Mouse (Mus musculus) heart, embryonic 13.5 days (tissue): ENCODE results near the gene Sucnr1. TPM values are rescaled to one million over a fixed set of nuclear protein-coding genes. Genes with fewer than 3 reads are reported as not detected.

ENCODE experiments used
- ATAC-seq: fragments of 200-750 bp; cut with Nextera tagmentation; 2 replicates; pipeline ENCODE4 v1.8.0; 2017; ENCODE audit warnings: moderate TSS enrichment; ENCODE audit not compliant: insufficient number of reproducible peaks, low FRiP score, low TSS enrichment; ENCODE audit errors: extremely low read depth
- H3K27ac ChIP-seq: fragments of 300-500 bp; sonication (generic); replicated peaks from 2 replicates; pipeline ENCODE4 v1.5.1; 2015; ENCODE audit warnings: moderate library complexity, mild to moderate bottlenecking, inconsistent platforms
- H3K27me3 ChIP-seq: fragments of 300-500 bp; sonication (generic); replicated peaks from 2 replicates; pipeline ENCODE4 v1.6.1; 2015; ENCODE audit warnings: mild to moderate bottlenecking, inconsistent platforms
- H3K36me3 ChIP-seq: fragments of 300-500 bp; sonication (generic); 2 replicates; pipeline ENCODE4 v1.6.1; 2015; ENCODE audit warnings: mild to moderate bottlenecking, inconsistent platforms
- H3K4me1 ChIP-seq: fragments of 300-500 bp; sonication (generic); 2 replicates; pipeline ENCODE4 v1.6.1; 2015; ENCODE audit warnings: inconsistent platforms
- H3K4me2 ChIP-seq: fragments of 300-500 bp; sonication (generic); 2 replicates; pipeline ENCODE4 v1.6.1; 2015; ENCODE audit warnings: inconsistent platforms, mild to moderate bottlenecking, moderate library complexity
- H3K4me3 ChIP-seq: fragments of 300-500 bp; sonication (generic); 2 replicates; pipeline ENCODE4 v1.5.1; 2015; ENCODE audit warnings: moderate library complexity, mild to moderate bottlenecking, inconsistent platforms
- H3K9ac ChIP-seq: fragments of 300-500 bp; sonication (generic); 2 replicates; pipeline ENCODE4 v1.6.1; 2015; ENCODE audit warnings: inconsistent platforms, mild to moderate bottlenecking, moderate library complexity
- H3K9me3 ChIP-seq: fragments of 300-500 bp; sonication (generic); 2 replicates; pipeline ENCODE4 v1.6.1; 2016; ENCODE audit warnings: inconsistent platforms
- WGBS: fragments of 180-500 bp; shearing (Covaris S2); methylation state at CpG from one replicate; pipeline ENCODE4 v1.1.7; 2015; ENCODE audit warnings: mixed read lengths; 5-methylcytosine and 5-hydroxymethylcytosine counted together
- polyA plus RNA-seq: library from polyadenylated mRNA; unstranded; fragments of >200 nt; fragmentation: Nextera tagmentation; extraction: Ambion mirVana; gene quantifications from 2 replicates; pipeline ENCODE4 v1.2.1, GENCODE M21; 2015

Gene Sucnr1
- polyA plus RNA-seq = not detected in 2 replicates

DNA sequence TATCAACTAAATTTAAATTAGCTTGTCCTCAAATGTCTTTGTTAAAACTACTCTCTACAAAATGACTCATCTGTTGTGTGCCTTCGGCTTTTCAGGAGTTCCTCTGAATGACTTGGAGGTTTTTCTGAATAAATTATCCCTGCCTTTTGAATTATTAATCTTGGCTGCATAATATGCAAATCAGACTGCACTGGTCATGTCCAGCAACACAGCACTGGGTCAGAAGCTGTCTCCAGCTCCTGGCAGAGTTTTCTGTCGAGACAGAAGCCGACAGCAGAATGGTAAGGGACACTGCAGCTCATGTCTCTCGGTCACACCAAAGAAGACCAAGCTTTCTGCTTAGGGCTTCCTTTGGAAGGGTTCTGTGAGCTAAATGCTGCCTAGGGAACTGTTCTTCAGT, at the start of gene Sucnr1:
Gene Sucnr1, plus strand, starts transcription at position 222 of the 400 bp plus-strand sequence.
- no peak for ATAC-seq
- 65% methylated on average over 4 of the region's 4 CpGs for WGBS

DNA sequence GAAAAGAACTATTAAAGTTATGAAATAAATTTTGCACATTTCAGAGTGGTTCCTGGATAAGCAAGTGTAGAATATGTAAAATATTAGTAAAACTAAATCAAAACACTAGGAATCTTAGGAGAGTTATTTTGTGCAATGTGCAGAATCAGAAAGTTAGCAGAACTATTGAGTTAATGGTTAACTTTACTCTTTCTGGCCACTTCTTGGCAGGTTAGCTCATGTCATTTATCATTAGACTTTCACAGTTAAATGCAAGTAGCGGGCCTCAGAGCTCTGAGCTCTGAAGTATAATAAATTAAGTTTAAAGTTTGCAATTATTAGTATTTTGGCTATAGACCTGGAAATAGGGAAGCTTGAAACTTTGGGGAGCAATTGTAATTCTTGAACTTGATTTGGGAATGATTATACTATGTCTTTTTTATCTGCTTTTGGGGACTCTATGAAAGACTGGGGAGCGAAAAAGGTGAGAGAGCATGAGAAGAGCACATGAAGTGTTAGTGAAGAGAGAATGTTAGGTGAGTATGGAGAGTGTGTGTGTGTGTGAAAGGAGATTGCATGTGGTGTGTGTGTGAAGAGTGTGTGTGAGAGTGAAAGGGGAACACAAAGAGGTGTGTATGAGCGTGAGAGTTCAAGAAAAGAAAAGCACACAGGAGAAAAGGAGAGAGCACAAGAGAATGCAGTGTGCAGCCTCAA, 35.3 kb upstream of the Sucnr1 start:
- ATAC-seq = no peak
- Histone ChIP-seq H3K36me3 (no peaks in the 10 kb centered on the region), H3K9me3 (no peaks in the 10 kb centered on the region), H3K27me3 (no peaks in the 10 kb centered on the region), H3K4me3 (no peak overlapping the region), H3K27ac (no peak overlapping the region), H3K9ac (no peak overlapping the region), H3K4me1 (no peaks in the 10 kb centered on the region), H3K4me2 (no peak overlapping the region)
- 74% methylated on average over 3 of the region's 3 CpGs for whole genome bisulfite sequencing

More for the DNA sequence above, at the start of gene Sucnr1:
- no peaks in the 10 kb centered on the region for H3K36me3 ChIP-seq
- no peak within 1 kb of the TSS for H3K9ac ChIP-seq
- no peak within 1 kb of the TSS for H3K27ac ChIP-seq
- no peak within 1 kb of the TSS for H3K4me2 ChIP-seq
- H3K9me3 ChIP-seq = no peaks in the 10 kb centered on the region
- H3K4me3 ChIP-seq = no peak within 1 kb of the TSS
- no peaks in the 10 kb centered on the region for H3K27me3 ChIP-seq
- H3K4me1 ChIP-seq = peaks cover 10% of the 10 kb centered on the region

DNA sequence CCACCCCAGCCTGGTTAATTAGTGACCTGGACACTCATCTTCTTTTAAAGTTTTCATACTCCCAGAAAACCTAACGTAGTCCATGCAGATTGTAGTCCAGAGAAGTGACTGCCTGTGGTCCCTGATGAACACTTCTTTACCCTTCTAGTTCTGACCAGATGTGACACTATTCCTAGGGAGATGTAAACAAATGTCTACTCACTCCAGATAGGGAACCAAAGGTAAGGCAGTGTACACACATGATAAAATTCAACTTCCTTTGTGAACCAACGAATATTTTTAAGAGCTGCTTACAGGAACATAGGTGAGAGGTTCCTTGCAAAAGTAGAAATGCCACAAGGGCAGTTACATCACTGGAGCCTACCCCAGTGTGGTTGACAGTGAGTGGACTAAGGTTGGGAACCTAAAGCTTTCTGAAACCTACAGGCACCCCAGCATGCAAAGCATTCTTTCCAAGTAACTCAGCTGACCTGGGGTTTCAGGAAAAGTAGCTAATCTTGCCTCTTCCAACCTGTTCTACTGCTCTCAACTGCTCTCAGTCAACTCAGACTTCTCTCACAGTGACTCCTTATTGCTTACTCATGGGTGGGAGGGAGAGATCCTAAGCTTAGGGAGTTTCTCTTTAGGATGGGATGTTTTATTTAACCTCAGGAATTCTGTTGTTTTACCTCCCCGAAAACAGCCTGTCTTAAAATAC, 28.3 kb upstream of the Sucnr1 start:
- ATAC-seq = no peak
- Histone ChIP-seq H3K4me1 (no peaks in the 10 kb centered on the region), H3K4me3 (no peak overlapping the region), H3K27me3 (no peaks in the 10 kb centered on the region), H3K9ac (no peak overlapping the region), H3K27ac (no peak overlapping the region), H3K4me2 (no peak overlapping the region), H3K36me3 (no peaks in the 10 kb centered on the region), H3K9me3 (no peaks in the 10 kb centered on the region)
- 63% methylated on average over 3 of the region's 3 CpGs for WGBS

DNA sequence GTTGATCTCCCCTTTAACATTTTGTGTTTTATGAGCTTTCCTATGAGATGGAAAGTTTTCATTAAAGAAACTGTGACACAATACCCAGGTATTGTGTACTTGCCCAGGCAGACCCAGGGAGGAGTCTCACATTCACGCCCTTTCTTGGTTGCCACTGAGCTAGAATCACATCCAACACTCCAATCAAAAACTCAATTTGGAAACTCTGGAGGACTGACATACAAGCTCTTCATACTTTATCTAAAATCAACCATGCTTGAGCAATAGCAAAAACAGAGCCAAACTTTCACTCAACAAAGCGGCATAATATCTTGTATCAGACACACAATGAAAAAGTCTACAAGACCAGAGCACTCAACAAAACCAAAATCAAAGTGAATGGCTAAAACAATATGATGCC, 27.7 kb upstream of the Sucnr1 start:
- no peak overlapping the region for H3K4me2 ChIP-seq
- WGBS = 75% methylated on average over 2 of the region's 2 CpGs
- H3K4me3 ChIP-seq = no peak overlapping the region

DNA sequence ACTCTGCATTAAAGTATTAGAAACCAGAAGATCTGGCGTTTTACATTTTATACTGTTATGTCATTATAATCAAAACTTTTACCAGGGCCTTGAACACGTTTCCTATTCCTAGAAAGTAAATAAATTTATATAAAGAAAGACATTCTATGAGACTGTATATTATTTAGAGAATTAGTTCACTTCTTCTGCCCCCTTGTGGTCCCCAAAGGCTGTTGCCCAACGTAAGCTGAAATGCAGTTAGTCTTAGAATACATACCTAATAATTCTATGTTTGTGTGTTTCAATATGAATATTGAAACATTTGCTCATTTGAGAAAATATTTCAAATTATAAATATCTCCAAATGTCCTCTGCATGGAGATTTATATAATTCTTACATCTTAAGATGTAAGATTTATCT, 25.2 kb upstream of the Sucnr1 start:
- no peaks in the 10 kb centered on the region for H3K27me3 ChIP-seq
- H3K4me3 ChIP-seq = no peak overlapping the region
- H3K9me3 ChIP-seq = no peaks in the 10 kb centered on the region
- H3K9ac ChIP-seq = no peak overlapping the region
- no peaks in the 10 kb centered on the region for H3K36me3 ChIP-seq
- no peak for ATAC-seq
- H3K27ac ChIP-seq = no peak overlapping the region
- WGBS = 26% methylated on average over 3 of the region's 3 CpGs
- no peaks in the 10 kb centered on the region for H3K4me1 ChIP-seq
- H3K4me2 ChIP-seq = no peak overlapping the region

More for the DNA sequence above, 27.7 kb upstream of the Sucnr1 start:
- Histone ChIP-seq H3K27ac (no peak overlapping the region), H3K9me3 (no peaks in the 10 kb centered on the region), H3K27me3 (no peaks in the 10 kb centered on the region), H3K36me3 (no peaks in the 10 kb centered on the region), H3K4me1 (no peaks in the 10 kb centered on the region), H3K9ac (no peak overlapping the region)
- no peak for ATAC-seq

DNA sequence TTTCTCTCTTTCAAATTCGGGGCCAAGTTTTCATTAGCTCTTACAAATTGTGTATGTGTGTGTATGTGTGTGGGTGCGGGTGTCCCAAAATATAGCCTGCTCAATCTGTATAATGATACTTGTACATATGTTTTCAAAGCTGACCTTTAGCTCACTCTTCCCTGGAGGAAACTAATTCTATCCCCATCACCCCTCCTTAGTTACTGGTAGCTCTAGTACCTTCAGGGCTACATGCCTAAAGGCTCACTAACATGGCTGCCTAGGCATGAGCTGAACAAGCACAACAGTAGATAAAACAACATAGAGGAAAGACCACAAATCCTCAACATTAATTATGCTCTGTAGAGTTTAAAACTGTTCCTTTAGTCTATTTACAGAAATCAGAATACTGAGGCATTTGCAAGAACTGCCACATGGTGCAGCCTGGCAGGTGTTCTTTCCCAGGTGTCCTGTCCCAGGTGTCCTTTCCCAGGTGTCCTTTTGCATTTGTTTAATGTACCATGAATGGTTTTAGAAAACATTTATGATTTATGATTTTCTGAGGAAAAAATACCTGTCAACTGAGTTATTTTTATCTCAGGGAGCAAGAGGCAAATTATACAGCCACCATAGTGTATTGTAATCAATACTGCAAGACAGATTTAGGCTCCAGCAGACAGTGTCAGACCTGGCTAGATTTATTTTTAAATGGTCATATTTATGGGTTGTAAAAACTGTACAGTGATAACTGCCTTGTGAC, 24.4 kb upstream of the Sucnr1 start:
- Histone ChIP-seq H3K4me1 (no peaks in the 10 kb centered on the region), H3K27me3 (no peaks in the 10 kb centered on the region), H3K9me3 (no peaks in the 10 kb centered on the region), H3K4me2 (no peak overlapping the region), H3K27ac (no peak overlapping the region), H3K36me3 (no peaks in the 10 kb centered on the region), H3K4me3 (no peak overlapping the region), H3K9ac (no peak overlapping the region)
- no peak for ATAC-seq
- WGBS = 76% methylated on average over 2 of the region's 2 CpGs

DNA sequence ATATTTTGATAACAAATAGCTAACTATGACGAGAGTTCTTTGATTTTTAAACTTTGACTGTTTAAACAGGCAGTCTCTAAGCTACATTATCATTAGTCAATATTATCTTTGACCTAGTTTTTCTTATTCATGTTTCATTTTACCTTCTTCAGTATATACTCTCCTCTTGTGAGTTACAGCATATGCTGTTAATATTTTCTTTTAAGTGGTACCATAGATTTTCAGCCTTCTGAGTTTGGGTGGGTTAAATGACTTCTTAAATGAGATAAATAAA, 23.9 kb upstream of the Sucnr1 start:
- Histone ChIP-seq H3K9ac (no peak overlapping the region), H3K36me3 (no peaks in the 10 kb centered on the region), H3K27ac (no peak overlapping the region), H3K4me2 (no peak overlapping the region), H3K27me3 (no peaks in the 10 kb centered on the region), H3K4me3 (no peak overlapping the region), H3K9me3 (no peaks in the 10 kb centered on the region), H3K4me1 (no peaks in the 10 kb centered on the region)
- WGBS = 46% methylated on average over 1 of the region's 1 CpGs
- no peak for ATAC-seq

DNA sequence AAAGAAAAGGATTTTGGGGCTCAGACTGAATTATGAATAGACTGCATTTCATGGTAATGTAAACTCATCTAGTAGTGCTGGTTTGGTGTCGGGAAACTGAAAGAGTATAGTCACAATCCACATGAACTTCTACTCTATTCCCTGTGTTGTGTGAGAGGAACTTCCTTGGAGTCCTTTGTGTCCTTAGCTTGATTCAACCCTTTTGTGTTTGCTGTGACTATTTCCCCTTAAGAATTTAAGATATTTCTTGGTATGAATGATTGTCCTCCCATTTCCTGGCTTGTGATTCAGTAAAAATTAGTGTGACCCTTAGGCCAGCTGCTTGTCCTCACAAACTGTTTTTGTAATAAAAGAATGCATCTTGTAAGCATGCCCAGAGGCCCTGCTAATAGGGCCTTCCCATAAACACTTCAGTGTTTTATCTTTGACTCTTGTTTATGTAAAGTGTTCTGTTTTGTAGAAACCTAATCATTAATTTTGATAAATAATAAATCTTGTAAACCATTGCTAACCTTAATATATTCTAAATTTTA, 2.7 kb upstream of the Sucnr1 start:
- no peak overlapping the region for H3K4me3 ChIP-seq
- ATAC-seq = no peak
- no peak overlapping the region for H3K9ac ChIP-seq
- no peaks in the 10 kb centered on the region for H3K27me3 ChIP-seq
- peaks cover 10% of the 10 kb centered on the region for H3K4me1 ChIP-seq
- WGBS = 69% methylated on average over 1 of the region's 1 CpGs
- no peak overlapping the region for H3K4me2 ChIP-seq
- no peaks in the 10 kb centered on the region for H3K9me3 ChIP-seq
- no peak overlapping the region for H3K27ac ChIP-seq
- no peaks in the 10 kb centered on the region for H3K36me3 ChIP-seq

DNA sequence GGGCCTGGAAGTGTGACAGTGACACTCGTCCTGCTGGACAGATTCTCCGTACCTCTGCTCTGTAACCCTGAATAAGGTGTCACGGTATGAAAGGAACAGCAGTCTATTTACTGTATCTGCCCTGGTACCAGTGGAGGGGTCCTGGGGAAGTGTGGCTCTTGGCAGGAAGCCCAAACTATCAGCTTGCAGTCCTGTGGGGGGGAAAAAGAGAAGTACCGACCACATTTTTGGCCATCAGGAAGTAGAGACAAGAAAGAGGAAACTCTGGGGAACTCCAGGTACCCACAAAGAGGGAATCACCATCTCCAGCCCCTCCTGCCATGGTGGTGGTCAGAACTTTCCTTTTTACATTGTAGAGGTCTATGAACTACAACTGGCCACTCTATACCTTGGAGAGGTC, 1.1 kb upstream of the Sucnr1 start:
- WGBS = 15% methylated on average over 4 of the region's 4 CpGs
- 0 out of 2 replicates have a peak overlapping the region, but pooled peaks have one; percentile 9 for H3K27ac ChIP-seq

DNA sequence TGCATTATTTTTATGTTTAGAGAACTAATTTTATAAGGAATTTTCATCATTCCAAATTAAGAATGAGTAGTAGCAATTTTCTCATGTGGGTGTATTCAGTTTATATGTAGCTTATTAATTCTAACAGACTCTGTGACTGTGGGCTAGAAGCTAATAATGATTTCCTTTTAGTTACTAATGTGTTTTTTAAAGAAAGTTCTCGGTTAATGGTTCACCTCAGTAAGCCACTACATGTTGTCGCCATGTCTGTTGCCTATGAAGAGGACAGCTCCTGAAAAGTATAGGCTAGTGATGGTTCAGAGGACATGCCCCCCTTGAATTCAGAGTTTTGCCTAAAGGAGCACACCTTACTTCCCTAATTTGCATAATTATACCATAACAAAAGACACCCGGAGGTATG, 1.1 kb downstream of the Sucnr1 start:
- Histone ChIP-seq H3K4me2 (no peak overlapping the region), H3K4me1 (peaks cover 10% of the 10 kb centered on the region), H3K36me3 (no peaks in the 10 kb centered on the region), H3K27ac (no peak overlapping the region), H3K4me3 (no peak overlapping the region), H3K9ac (no peak overlapping the region), H3K9me3 (no peaks in the 10 kb centered on the region), H3K27me3 (no peaks in the 10 kb centered on the region)
- 89% methylated on average over 3 of the region's 3 CpGs for WGBS
- no peak for ATAC-seq

More for the DNA sequence above, 1.1 kb upstream of the Sucnr1 start:
- no peaks in the 10 kb centered on the region for H3K27me3 ChIP-seq
- no peak overlapping the region for H3K4me3 ChIP-seq
- H3K9me3 ChIP-seq = no peaks in the 10 kb centered on the region
- no peak; the same call in 1 of the 2 replicates for ATAC-seq
- H3K4me2 ChIP-seq = peak overlapping the region; percentile 22; the same call in 1 of the 2 replicates
- H3K9ac ChIP-seq = no peak overlapping the region
- H3K36me3 ChIP-seq = no peaks in the 10 kb centered on the region
- peaks cover 10% of the 10 kb centered on the region for H3K4me1 ChIP-seq

DNA sequence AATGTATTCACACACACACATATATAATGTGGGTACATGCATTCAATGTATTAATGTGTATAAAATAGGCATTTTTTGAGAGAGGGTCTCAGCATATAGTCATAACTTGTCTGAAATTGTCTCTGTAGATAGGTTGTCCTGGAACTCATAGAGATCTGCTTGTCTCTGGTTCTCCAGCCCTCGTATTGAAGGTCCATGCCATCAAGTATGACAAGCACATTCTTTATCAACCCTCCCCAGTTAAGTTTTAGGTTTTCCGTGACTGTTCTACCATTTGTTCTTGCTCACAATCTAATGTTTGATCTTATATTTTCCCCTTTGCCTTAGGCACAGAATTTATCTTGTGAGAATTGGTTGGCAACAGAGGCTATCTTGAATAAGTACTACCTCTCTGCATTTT, 4.1 kb downstream of the Sucnr1 start:
- Histone ChIP-seq H3K36me3 (no peaks in the 10 kb centered on the region), H3K27me3 (no peaks in the 10 kb centered on the region), H3K27ac (no peak overlapping the region), H3K9ac (no peak overlapping the region), H3K4me1 (peaks cover 9% of the 10 kb centered on the region), H3K9me3 (no peaks in the 10 kb centered on the region), H3K4me3 (no peak overlapping the region), H3K4me2 (no peak overlapping the region)
- no peak for ATAC-seq
- WGBS = 70% methylated on average over 2 of the region's 2 CpGs
